Mouse (Mus musculus): ENCODE results near the gene Zfp949.
A peak's percentile ranks its signal among the peaks of the same experiment; 100 is the strongest.

DNA sequence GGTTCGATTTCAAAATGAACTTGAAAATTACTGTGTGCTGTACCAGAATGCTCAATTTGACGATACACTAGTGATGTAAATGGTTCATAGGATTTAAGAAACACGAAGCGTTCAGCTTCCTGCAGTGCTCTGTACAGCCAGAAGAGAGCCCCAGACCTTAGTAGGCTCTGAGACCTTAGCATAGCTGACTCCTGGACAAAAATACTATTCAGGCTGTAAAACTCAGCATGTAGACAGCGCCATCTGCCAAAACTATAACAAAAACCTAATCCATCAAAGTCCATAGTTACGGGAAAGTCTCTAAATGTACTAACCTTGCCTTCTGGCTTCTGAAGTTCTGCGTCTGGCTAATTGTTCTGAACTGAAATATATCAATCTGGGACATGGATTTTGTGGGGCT lies 550 bp upstream of the Zfp949 start:
- TF ChIP-seq CTCF (IDR thresholded peaks at IDR 0.05; ENCODE audit: low read depth) (peak; percentile 66), EP300 (IDR thresholded peaks at IDR 0.05; ENCODE audit: low read depth) (no peak)

Measured in liver, postnatal 0 days (tissue).